In the genomic region with DNA sequence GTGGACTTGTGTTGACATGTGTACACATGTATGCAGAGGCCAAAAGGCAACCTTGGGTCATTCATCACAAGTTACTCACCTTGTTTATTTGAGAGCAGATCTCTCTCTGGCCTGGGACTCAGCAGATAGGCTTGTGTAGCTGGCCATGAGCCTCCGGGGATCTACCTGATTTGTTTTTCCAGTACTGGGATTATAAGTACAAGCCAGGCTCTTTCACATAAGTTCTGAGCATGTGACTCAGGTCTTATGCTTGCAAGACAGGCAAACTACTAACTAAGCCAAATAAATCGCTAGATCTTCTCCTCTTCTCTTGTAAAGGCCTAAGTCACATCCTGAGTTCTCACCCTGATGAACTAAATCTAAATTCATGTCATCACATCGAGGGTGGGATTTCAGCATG, we compare ENCODE assay signal across 16 mouse cellular contexts.
"Had no signal": no experiment of that assay in that cellular context is flagged by ENCODE, and none has a peak within 500 bp of the region (broad histone marks: within the 10 kb centered on the region; RNA-seq: fewer than 3 reads in every experiment).

No protein-coding gene starts in this region.

- H3K4me3 ChIP-seq: neural tube, embryonic 12.5 days; neural tube, embryonic 13.5 days; neural tube, embryonic 15.5 days; stomach, embryonic 15.5 days had no signal

- H3K36me3 ChIP-seq: neural tube, embryonic 12.5 days; neural tube, embryonic 13.5 days; neural tube, embryonic 15.5 days; stomach, embryonic 15.5 days had no signal

- H3K4me1 ChIP-seq: neural tube, embryonic 12.5 days; neural tube, embryonic 13.5 days; neural tube, embryonic 15.5 days; stomach, embryonic 15.5 days had no signal

- H3K27ac ChIP-seq: neural tube, embryonic 12.5 days; neural tube, embryonic 13.5 days; neural tube, embryonic 15.5 days; stomach, embryonic 15.5 days; stomach, postnatal 0 days had no signal

- H3K4me2 ChIP-seq: neural tube, embryonic 12.5 days; neural tube, embryonic 13.5 days; neural tube, embryonic 15.5 days; stomach, embryonic 15.5 days had no signal

- H3K27me3 ChIP-seq: neural tube, embryonic 12.5 days; neural tube, embryonic 13.5 days; neural tube, embryonic 15.5 days; stomach, embryonic 15.5 days had no signal

- H3K9ac ChIP-seq: neural tube, embryonic 12.5 days; neural tube, embryonic 13.5 days; neural tube, embryonic 15.5 days; stomach, embryonic 15.5 days had no signal

- DNase-seq: retina, postnatal 1 day; right cerebral cortex, adult 18-20 months; right cerebral cortex, postnatal 14 days; right cerebral cortex, postnatal 4 days; spleen, adult 18-20 months; thymus, adult 18-20 months; thymus, adult 2 months; thymus, postnatal 14 days; thymus, postnatal 25 days; thymus, postnatal 36 days; thymus, postnatal 4 days had no signal

- H3K9me3 ChIP-seq: neural tube, embryonic 12.5 days; neural tube, embryonic 13.5 days; neural tube, embryonic 15.5 days; stomach, embryonic 15.5 days had no signal
